Mouse (Mus musculus) adrenal gland, adult (tissue): Measurements from ENCODE around the gene Mccc2.

Source experiments
- DNase-seq, 2 experiments: peaks; one replicate each; pipeline ENCODE4 v3.0.0; 2022 to 2023; ENCODE audit warnings: low spot score in 1 of 2; ENCODE audit not compliant: inconsistent age in 2 of 2

Mccc2 gene

DNA sequence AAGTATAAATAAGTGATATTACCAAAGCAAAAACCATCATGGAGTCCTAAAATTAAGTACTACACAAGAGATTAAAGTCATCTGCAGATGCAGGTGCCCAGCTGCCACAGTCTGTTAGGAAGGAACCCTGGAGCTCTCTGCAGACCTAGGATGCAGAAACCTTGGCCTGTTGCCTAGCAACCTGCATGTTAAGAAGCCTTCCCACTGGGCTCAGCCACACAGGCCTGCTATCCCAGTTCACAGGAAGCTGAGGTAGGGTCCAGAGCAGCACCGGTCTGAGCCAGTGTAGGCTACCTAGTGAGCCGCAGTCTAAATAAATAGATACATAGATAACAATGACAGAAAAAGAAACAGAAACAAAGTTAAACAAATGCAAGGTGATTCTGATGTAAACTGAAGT is 74.8 kb downstream of the Mccc2 start:
- DNase-seq, result no peak

DNA sequence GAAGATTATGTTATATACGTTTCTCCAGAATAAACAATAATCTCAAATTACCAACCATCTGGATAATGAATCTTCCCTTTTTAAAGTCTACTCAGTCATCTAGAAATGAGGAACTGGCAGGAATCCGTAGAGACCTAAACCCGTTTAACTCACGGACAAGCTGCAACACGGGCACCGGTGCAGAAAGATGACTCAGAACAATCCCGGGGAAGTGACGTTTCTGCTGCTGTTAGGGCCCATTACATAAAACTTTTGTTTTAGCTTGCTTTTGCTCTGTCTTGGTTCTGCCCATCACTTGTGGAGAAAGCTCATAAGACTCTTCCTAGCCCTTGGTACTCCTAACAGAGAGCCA is 76.1 kb downstream of the Mccc2 start:
- DNase-seq, result no peak

DNA sequence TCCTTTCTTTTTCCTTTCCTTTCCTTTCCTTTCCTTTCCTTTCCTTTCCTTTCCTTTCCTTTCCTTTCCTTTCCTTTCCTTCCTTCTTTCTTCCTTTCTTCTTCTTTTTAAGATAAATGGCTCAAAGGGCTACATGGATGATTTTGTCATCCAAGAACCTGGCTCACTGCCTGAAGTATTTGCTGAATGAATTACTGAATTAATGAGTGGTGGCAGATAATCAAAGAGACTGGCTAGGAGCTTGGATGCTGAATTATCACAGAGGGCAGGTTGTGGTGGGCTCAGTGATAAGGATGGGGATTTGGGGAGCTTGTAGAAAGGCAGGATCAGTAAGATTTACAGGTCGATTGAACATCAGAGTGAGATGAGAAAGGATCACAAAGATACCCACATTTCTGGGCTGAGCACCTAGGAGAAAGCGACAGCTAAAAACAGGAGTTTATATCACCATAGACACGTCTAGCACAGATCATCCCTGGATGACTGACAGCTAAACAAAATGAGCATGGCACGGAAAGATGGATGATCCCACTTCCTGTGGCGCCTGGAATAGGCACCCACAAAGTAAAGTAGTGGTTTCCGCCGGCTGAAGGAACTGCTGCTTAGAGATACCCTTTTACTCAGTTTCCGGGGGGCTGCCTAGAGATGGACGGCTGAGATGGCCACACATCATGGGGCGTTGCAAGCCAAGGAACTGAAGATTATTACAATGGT is 76.7 kb downstream of the Mccc2 start:
- DNase-seq, result no peak

DNA sequence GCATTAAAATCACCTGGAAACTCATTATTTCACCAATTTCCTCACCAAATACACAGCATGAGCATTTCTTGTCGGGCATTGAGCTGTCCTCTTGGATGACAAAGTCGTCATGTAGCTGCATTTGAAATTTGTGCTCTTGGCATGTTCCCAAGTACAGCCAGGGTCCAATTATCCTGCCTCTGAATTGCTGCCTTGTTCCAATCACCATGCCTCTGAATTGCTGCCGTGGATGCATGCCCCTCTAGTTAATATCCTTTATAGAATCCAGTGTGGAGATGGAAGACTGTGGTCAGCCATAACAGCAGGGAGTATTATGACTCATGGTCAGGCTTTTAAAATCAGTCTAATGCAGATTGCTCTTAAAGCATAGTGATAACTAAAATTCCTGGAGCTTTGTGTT is 77.7 kb downstream of the Mccc2 start:
- DNase-seq, result no peak

DNA sequence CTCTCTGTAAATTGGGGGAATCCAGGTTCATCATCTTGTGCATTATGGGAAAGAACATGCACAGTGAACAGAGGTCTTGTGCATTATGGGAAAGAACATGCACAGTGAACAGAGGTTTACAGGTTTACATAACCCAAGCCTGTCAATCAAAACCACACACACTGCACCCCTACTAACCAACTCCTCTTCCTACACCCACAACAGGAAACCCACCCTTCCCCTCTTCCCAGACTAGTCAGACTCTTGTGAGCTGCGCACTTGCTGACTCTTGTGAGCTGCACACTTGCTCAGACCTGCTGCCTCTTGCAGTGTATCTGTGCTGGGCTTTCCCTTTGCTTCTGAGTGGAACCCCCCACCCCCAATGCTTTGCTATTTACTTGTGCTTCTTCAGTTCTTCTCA is 83.0 kb downstream of the Mccc2 start:
- DNase-seq, result no peak

- no peak for DNase-seq
Observed at GRCm38 (mm10) chr13:99931502-99931901, 83.9 kb downstream of the Mccc2 start.

DNA sequence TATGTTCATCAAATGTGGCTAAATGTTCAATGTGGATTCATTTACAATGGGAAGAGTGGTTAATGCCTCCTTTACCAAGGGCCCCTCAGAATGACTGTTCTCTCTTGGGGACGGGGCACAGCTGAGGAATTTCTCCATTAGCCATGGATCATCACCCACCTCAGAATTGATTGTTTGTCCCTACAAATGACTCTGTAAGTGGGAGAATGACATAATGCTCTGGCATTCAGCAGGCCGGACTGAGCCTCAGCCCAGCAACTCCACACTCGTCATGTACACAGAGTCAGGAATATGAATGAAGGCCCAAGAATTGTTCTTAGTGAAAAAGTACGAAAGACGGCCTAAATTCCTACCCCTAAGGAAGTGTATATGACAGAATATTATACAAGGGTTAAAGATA is 89.2 kb downstream of the Mccc2 start:
- DNase-seq, result no peak

DNA sequence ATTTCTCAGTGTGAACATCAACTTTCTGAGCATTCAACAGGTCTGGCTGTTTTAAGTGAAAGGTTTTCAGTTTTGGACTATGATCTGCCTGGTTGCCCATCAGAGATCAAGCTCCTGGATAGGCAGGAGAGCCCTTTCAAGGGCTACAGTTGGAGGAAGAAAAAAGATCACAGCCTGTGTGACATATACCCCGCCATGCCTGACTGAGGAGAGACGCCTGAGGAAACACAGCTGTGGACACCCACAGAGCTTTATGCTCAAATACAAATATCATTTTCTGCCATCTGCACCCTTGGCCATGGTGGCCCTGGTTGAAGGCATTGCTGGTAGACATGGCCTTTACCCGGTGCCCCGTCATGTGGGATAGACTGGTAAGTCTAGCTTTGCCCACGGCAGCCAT is 99.8 kb downstream of the Mccc2 start:
- no peak for DNase-seq

- DNase-seq, result no peak
Observed at GRCm38 (mm10) chr13:99900965-99901364, 114.5 kb downstream of the Mccc2 start, which contains the start of gene Cartpt. Gene Cartpt, minus strand, starts transcription at chr13:99901091.

DNA sequence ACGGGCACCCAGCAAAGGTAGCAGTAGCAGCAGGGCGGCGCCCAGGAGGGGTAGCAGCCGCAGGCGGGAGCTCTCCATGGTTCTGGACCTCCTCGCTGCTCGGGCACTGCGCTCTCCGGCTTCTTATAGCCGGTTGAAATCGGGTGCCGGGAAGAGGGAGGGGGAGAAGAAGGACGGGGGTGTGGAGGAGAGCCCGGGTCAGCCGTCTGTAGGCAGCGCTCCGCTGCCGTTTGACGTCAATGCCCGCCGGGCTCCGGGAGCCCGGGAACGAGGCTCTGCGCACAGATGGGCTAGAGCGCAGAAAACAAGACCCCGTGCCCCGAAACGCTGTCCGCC is 114.9 kb downstream of the Mccc2 start:
- DNase-seq, result peak; percentile 48 to 69

GRCm38 (mm10) chr13:99899670-99900556 is 115.5 kb downstream of the Mccc2 start:
- no peak for DNase-seq

- no peak for DNase-seq
Observed at GRCm38 (mm10) chr13:99898816-99899215, 116.6 kb downstream of the Mccc2 start.
